Mouse (Mus musculus): ENCODE measurements around the gene Ppp1r16b.

- no peak for TF ChIP-seq EP300 (IDR thresholded peaks at IDR 0.05; ENCODE audit: insufficient read depth, low read depth, low read length)
- TF ChIP-seq CTCF (IDR thresholded peaks at IDR 0.05; ENCODE audit: low read depth, low read length) = peak; percentile 76
- TF ChIP-seq POLR2A (IDR thresholded peaks at IDR 0.05; ENCODE audit: insufficient read depth, low read length) = peak; percentile 98
These were observed 102.6 kb downstream of the Ppp1r16b start, which contains the start of gene Fam83d for GRCm38 (mm10) chr2:158767742-158768339.

Measured in ES-Bruce4 (cell line).